Mouse (Mus musculus): ENCODE measurements at regions not wholly inside any gene's neighbourhood (a gene's known extent, or its start where the extent isn't known, plus 50 kb on each side); places are given as distances from the start of the nearest gene placed in this dataset.

DNA sequence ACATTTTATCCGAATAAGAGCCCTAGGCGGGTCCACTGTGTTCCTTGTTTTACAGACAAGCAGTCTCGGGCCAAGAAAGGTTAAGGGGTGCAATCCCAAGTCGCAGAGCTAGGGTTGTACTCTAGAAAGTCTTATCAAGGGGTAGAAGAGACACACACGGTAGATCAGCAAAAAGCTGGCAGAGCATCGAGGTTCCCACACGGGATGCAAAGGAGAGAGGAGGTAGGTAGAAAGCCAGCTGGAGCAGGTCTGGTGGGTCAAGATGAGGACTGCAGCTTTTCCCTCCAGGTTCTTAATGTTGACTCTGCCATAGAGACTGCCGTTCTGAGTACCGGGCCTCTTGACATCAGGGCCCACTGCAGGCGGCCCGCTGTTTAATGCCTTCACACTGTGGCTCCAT is 463.3 kb downstream of the Cd83 start:
- Histone ChIP-seq H3K36me3 (no peaks in the 10 kb centered on the region), H3K4me2 (replicated peaks) (no peak overlapping the region), H3K9me3 (no peaks in the 10 kb centered on the region), H3K4me3 (no peak overlapping the region), H3K9ac (no peak overlapping the region), H3K27me3 (0 out of 2 replicates have a peak, but pooled peaks cover 3% of the 10 kb centered on the region), H3K27ac (no peak overlapping the region), H3K4me1 (peaks cover 34% of the 10 kb centered on the region)
- 50% methylated on average over 11 of the region's 11 CpGs for WGBS
- no peak; the same call in 1 of the 2 replicates for ATAC-seq (ENCODE audit: low FRiP score, low read depth)

DNA sequence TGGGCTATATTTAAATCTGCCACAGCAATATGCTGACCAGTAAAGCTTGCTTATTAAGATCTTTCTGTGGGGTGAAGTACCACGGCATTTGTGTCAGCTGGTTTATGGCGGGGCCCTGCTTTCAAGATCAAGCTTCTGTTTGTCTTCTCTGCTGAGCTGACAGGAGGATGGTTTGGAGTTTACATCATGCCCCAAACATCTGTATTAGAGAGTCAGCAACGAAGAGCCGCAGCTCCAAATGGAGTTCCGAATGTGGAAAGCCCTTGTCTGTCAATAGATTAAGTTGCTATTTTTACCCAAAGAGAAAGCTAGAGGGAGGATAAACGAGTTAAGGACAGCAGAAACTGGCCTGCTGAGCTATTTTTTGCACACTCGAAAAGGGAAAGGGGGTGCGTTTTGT is 463.8 kb downstream of the Cd83 start:
- no peaks in the 10 kb centered on the region for H3K9me3 ChIP-seq
- H3K27ac ChIP-seq: no peak overlapping the region
- H3K4me1 ChIP-seq: peaks cover 34% of the 10 kb centered on the region
- no peak overlapping the region for H3K9ac ChIP-seq
- 0 out of 2 replicates have a peak, but pooled peaks cover 3% of the 10 kb centered on the region for H3K27me3 ChIP-seq
- ATAC-seq (ENCODE audit: low FRiP score, low read depth): 0 out of 2 replicates have a peak, but pooled peaks have one; percentile 40
- no peaks in the 10 kb centered on the region for H3K36me3 ChIP-seq
- 30% methylated on average over 8 of the region's 8 CpGs for WGBS
- H3K4me3 ChIP-seq: no peak overlapping the region
- no peak overlapping the region for H3K4me2 ChIP-seq (replicated peaks)

DNA sequence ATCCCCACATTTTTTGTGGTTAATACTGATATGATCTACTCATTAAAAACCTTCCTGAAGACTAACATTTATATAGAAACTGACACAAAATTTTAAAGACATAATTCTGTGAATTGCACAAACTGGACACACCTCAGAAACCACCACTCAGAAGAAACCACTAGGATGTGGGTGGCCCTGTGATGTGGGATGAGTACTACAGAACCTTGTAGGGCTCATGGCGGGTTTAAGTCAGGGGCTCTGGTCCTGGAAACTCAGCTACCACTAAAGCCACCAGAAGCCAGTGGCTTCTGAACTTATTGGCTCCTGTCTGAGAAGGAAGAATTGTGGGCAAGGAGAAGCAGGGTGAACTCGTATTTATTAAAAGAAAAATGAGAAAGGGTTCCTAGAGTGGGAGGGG is 464.5 kb downstream of the Cd83 start:
- Histone ChIP-seq H3K4me1 (peaks cover 34% of the 10 kb centered on the region), H3K9ac (no peak overlapping the region), H3K9me3 (no peaks in the 10 kb centered on the region), H3K27me3 (0 out of 2 replicates have a peak, but pooled peaks cover 3% of the 10 kb centered on the region), H3K27ac (no peak overlapping the region), H3K36me3 (no peaks in the 10 kb centered on the region), H3K4me3 (no peak overlapping the region), H3K4me2 (replicated peaks) (no peak overlapping the region)
- ATAC-seq (ENCODE audit: low FRiP score, low read depth): no peak
- 70% methylated on average over 2 of the region's 2 CpGs for WGBS

DNA sequence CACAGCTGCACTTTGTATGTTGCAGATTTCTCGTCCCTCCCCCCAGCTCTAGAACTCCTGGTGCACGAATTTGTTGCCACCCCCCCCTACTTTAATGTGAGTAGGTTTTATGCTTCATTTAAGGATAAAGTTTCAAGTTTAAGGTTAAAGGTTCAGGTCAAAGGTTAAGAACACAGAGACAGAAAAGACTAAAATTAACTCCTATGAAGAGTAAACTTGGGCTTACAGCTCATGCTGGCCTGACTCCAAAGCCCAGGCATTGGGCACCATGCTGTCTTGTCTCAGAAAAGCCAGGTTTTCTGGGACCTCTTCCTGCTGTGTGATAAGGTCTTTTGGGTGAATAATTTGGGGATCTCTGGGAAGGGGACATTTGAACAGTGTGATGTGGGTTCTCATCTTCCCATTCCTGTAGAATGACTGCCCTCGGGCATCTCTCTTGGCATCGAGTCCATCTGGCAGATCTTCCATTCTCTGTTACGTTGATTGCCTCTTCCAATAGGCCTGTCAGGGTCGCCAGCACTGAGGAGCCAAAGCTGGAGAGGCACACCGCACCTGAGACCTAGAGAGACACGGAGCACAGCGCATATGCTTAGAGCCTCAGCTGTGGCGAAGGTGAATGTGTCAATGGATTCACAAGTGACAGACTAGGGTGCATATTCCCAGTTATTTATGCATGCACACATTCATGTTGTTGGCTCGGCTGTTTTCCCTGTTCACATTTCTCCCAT is 466.1 kb downstream of the Cd83 start:
- WGBS: 86% methylated on average over 11 of the region's 11 CpGs
- H3K36me3 ChIP-seq: no peaks in the 10 kb centered on the region
- H3K9me3 ChIP-seq: no peaks in the 10 kb centered on the region
- no peak overlapping the region for H3K9ac ChIP-seq
- H3K27ac ChIP-seq: no peak overlapping the region
- ATAC-seq (ENCODE audit: low FRiP score, low read depth): no peak
- H3K27me3 ChIP-seq: 0 out of 2 replicates have a peak, but pooled peaks cover 3% of the 10 kb centered on the region
- no peak overlapping the region for H3K4me2 ChIP-seq (replicated peaks)
- H3K4me3 ChIP-seq: no peak overlapping the region
- H3K4me1 ChIP-seq: peaks cover 34% of the 10 kb centered on the region

DNA sequence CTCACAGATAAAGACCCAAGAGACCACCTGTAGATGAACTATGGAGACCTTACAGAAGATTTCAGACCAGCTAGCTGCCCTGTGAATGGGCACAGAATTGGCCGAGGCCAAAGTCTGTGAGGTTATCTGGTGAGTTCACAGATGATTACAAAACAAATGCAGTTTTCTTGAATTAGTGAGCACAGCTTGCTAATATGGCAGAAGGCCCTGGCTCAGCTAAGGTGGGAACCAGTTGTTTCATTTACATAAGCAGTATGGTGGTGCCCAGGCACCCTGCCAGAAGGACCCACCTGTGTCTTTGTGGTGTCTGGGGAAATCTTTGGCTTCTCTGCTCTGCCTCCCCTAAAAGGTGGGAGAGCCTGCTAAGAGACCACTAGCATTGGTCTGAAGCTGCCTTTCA is 466.9 kb downstream of the Cd83 start:
- Histone ChIP-seq H3K4me1 (peaks cover 37% of the 10 kb centered on the region), H3K36me3 (no peaks in the 10 kb centered on the region), H3K27me3 (0 out of 2 replicates have a peak, but pooled peaks cover 3% of the 10 kb centered on the region), H3K27ac (no peak overlapping the region), H3K9me3 (no peaks in the 10 kb centered on the region), H3K4me2 (replicated peaks) (no peak overlapping the region), H3K4me3 (no peak overlapping the region), H3K9ac (no peak overlapping the region)
- ATAC-seq (ENCODE audit: low FRiP score, low read depth): no peak
- 84% methylated on average over 1 of the region's 1 CpGs for WGBS

DNA sequence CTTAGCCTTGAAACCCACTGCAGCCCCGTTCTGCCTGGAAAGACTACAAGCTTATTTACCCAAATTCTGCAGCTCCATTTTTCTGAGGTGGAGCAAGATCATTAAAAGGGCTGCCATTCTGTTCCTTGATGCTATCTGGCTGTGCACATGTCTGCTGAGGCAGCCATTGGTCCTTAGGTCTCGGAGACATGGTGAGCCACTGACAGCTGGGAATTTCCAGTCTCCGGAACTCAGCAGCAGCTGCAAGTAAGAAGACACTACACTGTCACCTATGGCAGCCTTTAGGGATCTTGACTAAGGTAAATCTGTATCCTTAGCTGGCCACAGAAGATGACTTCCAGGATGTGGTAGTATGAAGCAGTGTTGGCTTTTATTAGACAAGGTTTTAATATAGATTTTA is 467.9 kb downstream of the Cd83 start:
- WGBS: 65% methylated on average over 3 of the region's 3 CpGs
- ATAC-seq (ENCODE audit: low FRiP score, low read depth): no peak
- no peak overlapping the region for H3K4me3 ChIP-seq
- H3K4me1 ChIP-seq: peaks cover 31% of the 10 kb centered on the region
- no peaks in the 10 kb centered on the region for H3K36me3 ChIP-seq
- H3K27ac ChIP-seq: no peak overlapping the region
- no peaks in the 10 kb centered on the region for H3K9me3 ChIP-seq
- no peak overlapping the region for H3K9ac ChIP-seq
- no peaks in the 10 kb centered on the region for H3K27me3 ChIP-seq
- no peak overlapping the region for H3K4me2 ChIP-seq (replicated peaks)

DNA sequence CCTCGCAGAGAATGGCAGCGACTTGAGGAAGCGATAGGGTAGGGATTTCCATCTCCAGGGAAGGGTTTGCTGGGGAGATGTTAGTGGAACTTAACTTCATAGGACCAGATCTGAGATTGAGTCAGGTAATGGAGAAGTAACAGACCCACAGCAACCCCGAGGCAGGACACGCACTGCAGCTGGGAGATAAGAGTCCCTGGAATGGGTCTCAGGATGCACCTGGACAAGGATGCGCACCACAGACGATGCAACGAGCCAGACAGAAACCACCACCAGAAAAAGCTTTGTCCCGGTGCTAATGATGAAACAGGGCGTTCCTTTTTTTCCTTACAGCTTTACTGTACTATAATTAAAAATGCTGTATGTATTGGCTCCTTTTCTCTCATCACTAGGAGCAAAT is 470.9 kb upstream of the Jarid2 start:
- H3K9ac ChIP-seq: no peak overlapping the region
- H3K4me2 ChIP-seq (replicated peaks): no peak overlapping the region
- no peaks in the 10 kb centered on the region for H3K27me3 ChIP-seq
- H3K9me3 ChIP-seq: no peaks in the 10 kb centered on the region
- peaks cover 39% of the 10 kb centered on the region for H3K4me1 ChIP-seq
- ATAC-seq (ENCODE audit: low FRiP score, low read depth): no peak
- H3K27ac ChIP-seq: no peak overlapping the region
- H3K4me3 ChIP-seq: no peak overlapping the region
- WGBS: 79% methylated on average over 10 of the region's 10 CpGs
- H3K36me3 ChIP-seq: no peaks in the 10 kb centered on the region

DNA sequence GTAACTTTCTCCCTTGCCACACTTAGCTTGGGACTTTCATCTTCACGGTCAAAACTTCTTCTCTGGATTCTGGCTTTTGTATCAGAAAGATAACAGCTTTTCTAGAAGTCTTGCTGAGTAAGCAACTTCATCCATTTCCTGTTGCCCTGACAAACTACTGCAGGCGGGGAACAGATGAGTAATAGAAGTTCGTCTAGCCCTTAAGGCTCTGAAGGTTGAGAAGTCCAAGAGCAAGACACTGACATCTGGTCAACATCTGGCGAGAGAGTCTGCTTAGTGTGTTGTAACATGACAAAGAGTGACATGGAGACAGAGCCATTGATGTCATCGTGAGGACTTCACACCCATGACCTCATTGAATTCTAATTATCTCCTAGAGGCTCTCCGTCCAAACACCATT is 469.2 kb upstream of the Jarid2 start:
- Histone ChIP-seq H3K4me1 (peaks cover 39% of the 10 kb centered on the region), H3K9ac (no peak overlapping the region), H3K9me3 (no peaks in the 10 kb centered on the region), H3K36me3 (no peaks in the 10 kb centered on the region), H3K27ac (no peak overlapping the region), H3K27me3 (no peaks in the 10 kb centered on the region), H3K4me2 (replicated peaks) (no peak overlapping the region), H3K4me3 (no peak overlapping the region)
- no peak for ATAC-seq (ENCODE audit: low FRiP score, low read depth)
- WGBS: 38% methylated on average over 6 of the region's 6 CpGs

DNA sequence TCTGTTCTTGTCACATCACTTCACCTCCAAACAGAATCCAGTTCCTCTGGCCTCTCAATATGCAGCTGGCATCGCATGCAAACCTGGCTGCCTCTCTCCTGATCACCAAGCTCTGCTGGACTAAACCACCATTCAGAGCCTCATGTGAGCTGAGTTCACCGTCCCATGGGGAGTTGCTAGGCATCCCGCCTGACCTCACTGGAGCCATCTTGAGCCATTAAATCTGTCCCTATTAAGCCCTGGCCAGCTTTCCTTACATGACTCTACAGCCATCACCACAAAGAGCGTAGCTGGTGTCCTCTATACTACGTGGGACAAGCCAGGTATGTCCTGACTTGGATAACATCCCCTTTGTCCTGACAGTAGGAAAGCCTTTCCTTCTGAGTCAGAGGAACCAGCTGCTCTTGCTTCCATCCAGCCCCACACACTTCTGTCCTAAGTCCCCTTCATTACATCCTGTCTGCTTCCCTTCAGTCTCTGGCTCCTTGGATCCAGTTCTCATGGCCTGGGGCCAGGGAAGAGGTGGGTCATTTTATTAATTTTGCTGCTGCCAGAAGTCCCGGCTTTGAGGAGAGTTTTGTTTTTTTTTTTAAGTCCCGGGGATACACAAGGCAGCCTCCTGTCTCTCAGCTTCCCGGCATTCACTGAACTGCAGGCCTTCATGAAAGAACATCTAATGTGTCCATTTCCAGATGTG is 468.5 kb upstream of the Jarid2 start:
- no peaks in the 10 kb centered on the region for H3K9me3 ChIP-seq
- H3K4me3 ChIP-seq: no peak overlapping the region
- H3K27me3 ChIP-seq: no peaks in the 10 kb centered on the region
- H3K36me3 ChIP-seq: no peaks in the 10 kb centered on the region
- peaks cover 38% of the 10 kb centered on the region for H3K4me1 ChIP-seq
- peak overlapping the region; percentile 55 for H3K27ac ChIP-seq
- H3K4me2 ChIP-seq (replicated peaks): no peak overlapping the region
- 0 out of 2 replicates have a peak overlapping the region, but pooled peaks have one; percentile 13 for H3K9ac ChIP-seq
- ATAC-seq (ENCODE audit: low FRiP score, low read depth): no peak
- WGBS: 47% methylated on average over 8 of the region's 8 CpGs

DNA sequence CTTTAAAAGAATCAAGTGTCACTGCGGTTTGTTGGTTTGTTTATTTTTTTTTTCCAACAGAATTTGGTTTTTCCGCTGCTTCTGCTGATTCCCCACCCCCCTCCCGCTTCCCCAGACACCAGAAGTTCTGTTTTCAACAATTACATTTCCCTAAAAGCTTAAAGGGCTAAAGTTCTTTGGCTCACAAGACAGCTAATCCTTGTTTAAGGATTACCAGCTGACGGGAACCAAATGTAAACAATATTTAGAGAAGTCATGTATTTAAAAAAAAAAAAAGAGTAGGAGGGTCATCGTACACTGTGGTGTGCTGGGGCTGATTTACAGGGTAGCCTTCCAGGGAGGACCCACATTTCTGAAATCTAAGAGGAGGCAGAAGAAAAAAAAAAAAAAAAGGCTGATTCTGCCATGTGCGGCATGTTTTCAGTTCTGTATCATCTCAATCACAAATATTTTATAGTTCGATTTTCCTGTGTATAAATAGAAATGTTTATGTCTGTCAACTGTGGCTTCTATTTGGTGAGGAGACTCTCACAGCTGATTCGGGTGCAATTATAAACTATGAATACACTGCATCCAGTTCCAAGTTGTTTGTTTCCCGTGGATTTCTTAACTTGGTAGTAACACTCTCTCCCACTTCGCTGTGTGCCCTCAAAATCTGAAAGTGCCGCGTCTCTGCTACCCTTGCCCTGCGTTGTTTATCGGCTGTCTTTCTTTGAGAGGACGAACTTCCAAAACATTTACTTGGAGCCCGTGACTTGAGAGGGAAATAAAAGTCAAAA is 456.3 kb upstream of the Jarid2 start:
- H3K4me3 ChIP-seq: no peak overlapping the region
- no peak overlapping the region for H3K9ac ChIP-seq
- no peaks in the 10 kb centered on the region for H3K9me3 ChIP-seq
- 68% methylated on average over 16 of the region's 16 CpGs for WGBS
- no peaks in the 10 kb centered on the region for H3K36me3 ChIP-seq
- ATAC-seq (ENCODE audit: low FRiP score, low read depth): no peak
- no peaks in the 10 kb centered on the region for H3K4me1 ChIP-seq
- H3K27ac ChIP-seq: no peak overlapping the region
- no peaks in the 10 kb centered on the region for H3K27me3 ChIP-seq
- H3K4me2 ChIP-seq (replicated peaks): no peak overlapping the region

DNA sequence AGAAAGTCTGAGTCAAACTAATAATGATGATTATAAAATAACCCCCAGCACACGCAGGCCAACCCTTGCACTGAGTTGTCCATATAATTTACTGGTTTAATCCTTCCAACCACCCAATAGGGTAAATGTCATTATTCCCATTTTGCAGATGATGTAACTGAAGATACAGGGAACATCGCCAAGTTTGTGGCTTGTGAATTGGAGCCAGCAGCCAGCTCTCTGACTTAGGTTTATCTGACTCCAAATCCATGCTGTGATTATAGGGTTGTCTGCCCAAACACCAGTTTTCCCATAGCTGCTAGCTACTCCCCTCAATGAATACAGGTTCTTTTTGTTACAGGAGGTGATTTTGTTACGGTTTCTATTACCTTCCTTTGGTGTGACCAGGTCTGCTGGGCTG is 451.3 kb upstream of the Jarid2 start:
- H3K9ac ChIP-seq: no peak overlapping the region
- H3K36me3 ChIP-seq: no peaks in the 10 kb centered on the region
- H3K27me3 ChIP-seq: no peaks in the 10 kb centered on the region
- no peak for ATAC-seq (ENCODE audit: low FRiP score, low read depth)
- H3K4me2 ChIP-seq (replicated peaks): no peak overlapping the region
- no peak overlapping the region for H3K4me3 ChIP-seq
- H3K4me1 ChIP-seq: peaks cover 20% of the 10 kb centered on the region
- WGBS: 82% methylated on average over 3 of the region's 3 CpGs
- H3K9me3 ChIP-seq: no peaks in the 10 kb centered on the region
- no peak overlapping the region for H3K27ac ChIP-seq

DNA sequence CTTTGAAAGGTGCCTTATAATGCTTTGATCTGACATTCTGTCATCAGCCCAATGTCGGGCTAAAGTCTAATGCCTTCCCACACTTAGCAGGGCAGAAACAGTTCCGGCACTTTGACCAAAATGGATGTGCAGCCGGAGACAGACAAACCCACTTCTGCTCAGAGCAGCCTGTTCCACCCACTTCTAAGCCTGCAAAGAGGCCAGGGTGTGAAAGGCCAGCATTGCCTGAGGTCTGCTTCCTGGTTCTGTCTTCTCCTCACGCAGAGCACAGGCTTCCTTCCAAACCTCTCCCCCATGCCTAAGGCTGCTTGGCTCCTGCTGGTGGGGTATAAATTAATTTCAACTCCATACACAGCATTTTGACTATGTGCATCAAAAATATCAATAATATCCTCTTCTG is 450.2 kb upstream of the Jarid2 start:
- Histone ChIP-seq H3K27ac (no peak overlapping the region), H3K36me3 (no peaks in the 10 kb centered on the region), H3K27me3 (no peaks in the 10 kb centered on the region), H3K4me2 (replicated peaks) (no peak overlapping the region), H3K4me1 (peaks cover 24% of the 10 kb centered on the region), H3K9ac (no peak overlapping the region), H3K9me3 (no peaks in the 10 kb centered on the region), H3K4me3 (no peak overlapping the region)
- no peak for ATAC-seq (ENCODE audit: low FRiP score, low read depth)
- 54% methylated on average over 4 of the region's 4 CpGs for WGBS
